Mouse (Mus musculus) myocyte (in vitro differentiated cells): Measurements from ENCODE around the gene Unc119b. TPM values are rescaled to one million over a fixed set of nuclear protein-coding genes. Genes with fewer than 3 reads are reported as not detected.

Source experiments
- H3K27me3 ChIP-seq: one replicate; pipeline ENCODE4 v1.6.1; 2011; ENCODE audit not compliant: control insufficient read depth, insufficient read depth, insufficient read length
- H3K36me3 ChIP-seq: one replicate; pipeline ENCODE4 v1.6.1; 2011; ENCODE audit not compliant: control insufficient read depth, insufficient read depth
- H3K4me2 ChIP-seq: one replicate; pipeline ENCODE4 v1.6.1; 2011; ENCODE audit warnings: low read depth, control low read depth
- H3K4me3 ChIP-seq: one replicate; pipeline ENCODE4 v1.5.1; 2011; ENCODE audit warnings: mild to moderate bottlenecking, control low read depth, moderate library complexity
- H3K79me2 ChIP-seq: one replicate; pipeline ENCODE4 v1.6.1; 2011; ENCODE audit not compliant: control insufficient read depth, insufficient read depth
- H3ac ChIP-seq: one replicate; pipeline ENCODE4 v1.6.1; 2011; ENCODE audit not compliant: control insufficient read depth, insufficient read length
- CEBPB ChIP-seq: IDR thresholded peaks from 2 replicates; pipeline ENCODE4 v1.6.1; 2011; ENCODE audit warnings: mild to moderate bottlenecking, moderate library complexity; ENCODE audit not compliant: poor library complexity, insufficient read depth, severe bottlenecking
- E2F4 ChIP-seq: IDR thresholded peaks from one replicate; pipeline ENCODE4 v1.6.1; 2011; ENCODE audit warnings: mild to moderate bottlenecking, control low read depth, moderate library complexity; ENCODE audit not compliant: insufficient read depth
- MAX ChIP-seq: IDR thresholded peaks from one replicate; pipeline ENCODE4 v1.6.1; 2011; ENCODE audit warnings: low read depth, mild to moderate bottlenecking, control low read depth
- MYOD1 ChIP-seq, 3 experiments: IDR thresholded peaks; one replicate each; pipeline ENCODE4 v1.6.1; 2011; ENCODE audit warnings: control low read depth in 2 of 3, low read depth in 2 of 3, mild to moderate bottlenecking in 2 of 3, moderate library complexity in 1 of 3; ENCODE audit not compliant: insufficient read length in 2 of 3, control insufficient read depth in 1 of 3
- MYOG ChIP-seq, 3 experiments: IDR thresholded peaks; one replicate each; pipeline ENCODE4 v1.6.1; 2011; ENCODE audit warnings: control low read depth in 2 of 3, low read depth in 2 of 3, mild to moderate bottlenecking in 2 of 3; ENCODE audit not compliant: insufficient read length in 2 of 3, control insufficient read depth in 1 of 3, insufficient read depth in 1 of 3
- POLR2A ChIP-seq: IDR thresholded peaks from one replicate; pipeline ENCODE4 v1.6.1; 2011; ENCODE audit warnings: low read depth, mild to moderate bottlenecking, control low read depth, moderate library complexity; ENCODE audit not compliant: insufficient read length
- POLR2AphosphoS2 ChIP-seq: IDR thresholded peaks from one replicate; pipeline ENCODE4 v1.6.1; 2011; ENCODE audit warnings: low read depth, control low read depth; ENCODE audit not compliant: insufficient read length
- REST ChIP-seq: IDR thresholded peaks from one replicate; pipeline ENCODE4 v1.6.1; 2011; ENCODE audit warnings: mild to moderate bottlenecking, control low read depth, moderate library complexity; ENCODE audit not compliant: insufficient read depth, insufficient read length
- SRF ChIP-seq: IDR thresholded peaks from one replicate; pipeline ENCODE4 v1.6.1; 2011; ENCODE audit warnings: low read depth; ENCODE audit not compliant: control insufficient read depth, insufficient read length
- TCF12 ChIP-seq: IDR thresholded peaks from one replicate; pipeline ENCODE4 v1.6.1; 2011; ENCODE audit warnings: mild to moderate bottlenecking, control low read depth; ENCODE audit not compliant: poor library complexity, insufficient read depth, severe bottlenecking
- TCF3 ChIP-seq: IDR thresholded peaks from one replicate; pipeline ENCODE4 v1.6.1; 2011; ENCODE audit warnings: low read depth, control low read depth; ENCODE audit not compliant: insufficient read length
- USF1 ChIP-seq: IDR thresholded peaks from one replicate; pipeline ENCODE4 v1.6.1; 2011; ENCODE audit warnings: low read depth, mild to moderate bottlenecking, control low read depth, moderate library complexity
- polyA plus RNA-seq: library from polyadenylated mRNA; unstranded; fragments of >200 nt; fragmentation: generic; extraction: Trizol; gene quantifications from one replicate; pipeline ENCODE4 v1.2.1, GENCODE M21; 2012; ENCODE audit warnings: missing spikeins

Unc119b gene
- polyA plus RNA-seq, 1 experiment = 24.5 TPM

DNA sequence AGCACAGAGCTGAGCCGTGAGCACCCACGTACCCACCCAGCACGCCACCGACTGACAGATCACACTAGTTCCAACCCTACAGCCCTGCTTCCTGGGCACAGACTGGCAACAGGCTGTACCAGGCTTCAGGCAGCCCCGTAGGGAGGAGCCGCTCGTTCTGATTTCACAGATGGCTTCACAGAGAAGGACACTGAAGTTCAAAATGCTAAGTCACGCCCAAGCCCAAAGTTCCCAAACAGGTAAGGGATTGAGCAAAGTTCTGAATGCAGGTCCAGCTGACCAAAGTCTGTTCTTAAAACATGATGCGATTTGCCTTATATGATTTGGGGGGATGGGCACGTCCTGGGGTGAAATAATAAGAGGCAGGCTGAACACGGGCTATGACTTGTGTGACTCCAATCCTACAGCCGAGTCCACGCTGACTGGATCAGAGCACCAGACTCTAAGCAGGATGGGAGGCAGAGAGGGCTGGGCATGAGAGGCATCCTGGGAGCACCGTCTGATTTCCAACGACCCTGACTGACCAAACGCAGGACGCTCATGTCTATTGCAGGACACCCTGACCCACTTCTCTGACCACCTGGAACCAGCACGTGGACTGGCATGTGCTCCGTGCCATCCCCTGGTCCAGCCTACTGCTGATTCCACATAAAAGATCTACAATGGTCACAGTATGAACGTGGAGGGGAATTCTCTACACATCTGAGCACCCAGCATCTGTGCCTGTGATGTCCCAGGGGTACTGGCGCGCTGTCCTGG lies 7.2 kb downstream of the Unc119b start:
- no peak overlapping the region for H3K4me3 ChIP-seq
- no peaks in the 10 kb centered on the region for H3K79me2 ChIP-seq
- H3K27me3 ChIP-seq = no peaks in the 10 kb centered on the region
- peaks cover 17% of the 10 kb centered on the region for H3K36me3 ChIP-seq
- no peak overlapping the region for H3ac ChIP-seq
- TF ChIP-seq SRF (no peak), POLR2AphosphoS2 (no peak), CEBPB (no peak), USF1 (no peak)
- H3K4me2 ChIP-seq = no peak overlapping the region

DNA sequence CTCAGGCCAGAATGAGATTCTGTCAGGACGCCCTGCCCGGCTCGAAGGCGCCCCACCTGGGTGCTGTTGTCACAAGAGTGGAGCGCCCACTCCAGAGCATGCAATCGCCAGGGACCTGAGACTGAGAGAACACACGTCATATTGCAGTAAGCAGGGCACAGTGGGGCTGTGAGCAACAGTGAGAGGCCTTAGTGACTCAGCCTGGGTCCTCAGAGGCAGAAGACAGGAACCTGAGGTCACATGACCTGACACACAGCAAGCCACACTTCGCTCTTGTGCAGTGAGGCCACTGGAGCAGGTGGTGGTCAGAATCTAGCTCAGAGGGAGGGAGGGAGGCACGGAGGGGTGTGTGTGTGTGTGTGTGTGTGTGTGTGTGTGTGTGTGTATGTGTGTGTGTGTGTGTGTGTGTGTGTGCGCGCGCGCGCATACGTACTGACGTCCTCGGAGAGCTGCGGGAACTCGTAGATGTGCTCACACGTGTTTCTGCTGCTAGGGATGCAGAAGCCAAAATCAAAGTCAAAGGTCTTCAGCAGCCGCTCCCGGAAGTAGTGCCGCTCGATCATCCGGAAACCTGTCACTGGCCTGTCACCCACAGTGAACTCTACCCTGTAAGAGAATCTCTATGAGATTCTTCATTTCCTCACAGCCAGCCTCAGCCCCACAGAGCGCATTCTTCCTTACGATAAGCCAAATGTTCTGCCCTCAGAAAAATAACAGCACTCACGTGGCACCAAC lies 8.0 kb downstream of the Unc119b start:
- H3K79me2 ChIP-seq = no peaks in the 10 kb centered on the region
- H3K4me3 ChIP-seq = no peak overlapping the region
- no peak overlapping the region for H3K4me2 ChIP-seq
- H3K36me3 ChIP-seq = peaks cover 21% of the 10 kb centered on the region
- H3ac ChIP-seq = no peak overlapping the region
- TF ChIP-seq POLR2A = no peak
- H3K27me3 ChIP-seq = no peaks in the 10 kb centered on the region

DNA sequence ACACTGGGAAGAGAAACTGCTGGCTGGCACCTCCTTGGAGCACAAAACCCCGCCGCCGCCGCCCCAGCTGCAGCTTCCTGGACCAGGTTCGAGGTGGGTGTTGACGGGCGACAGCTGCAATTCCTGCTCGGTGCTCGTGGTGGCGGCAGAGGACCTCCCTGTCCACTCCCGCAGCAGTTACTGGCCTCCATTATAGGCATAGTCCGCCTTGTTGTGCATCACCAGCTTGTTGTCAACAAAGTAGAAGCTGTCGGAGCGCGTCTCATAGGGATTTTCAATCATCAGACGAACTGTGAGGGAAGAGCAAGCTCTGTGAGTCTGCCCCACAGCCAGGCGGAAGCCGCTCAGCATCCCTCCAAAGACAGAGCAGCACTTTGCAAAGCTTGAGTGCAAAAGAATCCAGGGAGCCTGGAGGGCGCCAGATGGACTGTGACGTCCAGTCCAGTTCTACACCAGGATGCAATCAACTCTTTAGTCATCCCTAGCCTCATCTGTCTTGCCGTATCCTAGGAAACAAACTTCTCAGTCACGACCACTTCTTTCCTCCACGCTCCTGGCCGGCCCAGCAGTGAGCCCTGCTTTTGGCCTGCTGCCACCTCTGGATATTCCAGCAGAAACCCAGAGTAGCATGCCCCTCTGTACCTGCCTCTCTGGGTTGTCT lies 9.4 kb downstream of the Unc119b start:
- peaks cover 21% of the 10 kb centered on the region for H3K36me3 ChIP-seq
- H3K27me3 ChIP-seq = no peaks in the 10 kb centered on the region
- no peak overlapping the region for H3K4me2 ChIP-seq
- no peaks in the 10 kb centered on the region for H3K79me2 ChIP-seq
- H3ac ChIP-seq = no peak overlapping the region
- no peak overlapping the region for H3K4me3 ChIP-seq
- TF ChIP-seq MYOG (IDR thresholded peaks at IDR 0.05; ENCODE audit: control insufficient read depth in 1 of 3, insufficient read depth in 1 of 3, insufficient read length in 2 of 3, low read depth in 2 of 3) (no peak), MYOD1 (IDR thresholded peaks at IDR 0.05; ENCODE audit: control insufficient read depth in 1 of 3, insufficient read length in 2 of 3, low read depth in 2 of 3) (peak in 1 of 3 experiments; percentile 38)

DNA sequence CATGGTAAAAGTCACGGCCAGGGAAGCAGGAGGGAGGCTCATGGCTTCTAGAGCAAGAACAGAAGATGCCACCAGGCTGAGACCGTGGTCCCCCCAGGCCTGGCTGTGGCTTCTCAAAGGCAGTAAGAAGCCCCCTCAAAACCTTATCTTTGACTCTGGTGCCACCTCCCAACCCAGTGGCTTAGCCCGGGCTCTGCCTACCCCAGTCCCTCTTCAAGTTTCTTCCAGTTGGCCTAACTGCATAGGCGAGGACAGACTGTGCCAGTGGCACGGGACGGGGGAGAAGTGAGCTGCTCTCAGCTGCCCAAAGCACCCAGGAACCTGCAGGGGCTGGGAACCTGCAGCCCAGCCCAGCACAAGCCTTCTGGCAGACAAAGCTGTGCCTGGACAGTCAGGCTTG lies 10.1 kb downstream of the Unc119b start:
- no peaks in the 10 kb centered on the region for H3K27me3 ChIP-seq
- no peak for TF ChIP-seq SRF
- TF ChIP-seq MAX = no peak
- no peak for TF ChIP-seq TCF3
- TF ChIP-seq POLR2AphosphoS2 = no peak
- no peak for TF ChIP-seq REST
- no peak overlapping the region for H3K4me3 ChIP-seq
- no peak overlapping the region for H3K4me2 ChIP-seq
- H3ac ChIP-seq = no peak overlapping the region
- peaks cover 21% of the 10 kb centered on the region for H3K36me3 ChIP-seq
- H3K79me2 ChIP-seq = no peaks in the 10 kb centered on the region

DNA sequence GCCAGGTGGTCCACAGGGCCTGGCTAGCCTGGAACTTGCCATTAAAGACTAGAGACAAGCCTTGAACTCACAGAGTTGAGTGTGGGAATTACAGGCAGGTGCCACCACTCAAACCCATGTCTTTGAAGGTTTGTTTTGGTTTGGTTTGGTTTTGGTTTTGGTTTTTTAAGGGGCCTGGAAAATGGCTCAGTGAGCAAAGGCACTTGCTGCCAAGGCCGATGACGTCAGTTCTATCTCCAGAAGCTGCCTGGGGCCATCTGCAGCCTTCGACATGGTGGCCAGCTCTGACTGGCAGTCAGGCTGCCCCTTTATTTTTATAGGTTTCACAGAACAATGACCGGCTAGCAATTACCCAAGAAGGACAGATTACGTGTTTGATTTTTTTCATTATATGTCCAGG lies 13.8 kb downstream of the Unc119b start:
- Histone ChIP-seq H3K79me2 (peaks cover 21% of the 10 kb centered on the region), H3K4me2 (no peak overlapping the region), H3K27me3 (no peaks in the 10 kb centered on the region), H3K36me3 (peaks cover 6% of the 10 kb centered on the region), H3ac (no peak overlapping the region), H3K4me3 (peak overlapping the region; percentile 40)
- TF ChIP-seq TCF3 = no peak
- no peak for TF ChIP-seq SRF
- TF ChIP-seq CEBPB = no peak
- no peak for TF ChIP-seq MYOD1 (IDR thresholded peaks at IDR 0.05; ENCODE audit: control insufficient read depth in 1 of 3, insufficient read length in 2 of 3, low read depth in 2 of 3)
- no peak for TF ChIP-seq POLR2A
- TF ChIP-seq E2F4 = no peak
- TF ChIP-seq MYOG (IDR thresholded peaks at IDR 0.05; ENCODE audit: control insufficient read depth in 1 of 3, insufficient read depth in 1 of 3, insufficient read length in 2 of 3, low read depth in 2 of 3) = no peak
- no peak for TF ChIP-seq REST
- TF ChIP-seq MAX = no peak
- TF ChIP-seq TCF12 = no peak
- no peak for TF ChIP-seq POLR2AphosphoS2
- TF ChIP-seq USF1 = no peak
